Mouse (Mus musculus): ENCODE results near the gene Wiz. TPM values are rescaled to one million over a fixed set of nuclear protein-coding genes. Genes with fewer than 3 reads are reported as not detected.

Wiz gene
- polyA plus RNA-seq, 1 experiment = 48.5 TPM

DNA sequence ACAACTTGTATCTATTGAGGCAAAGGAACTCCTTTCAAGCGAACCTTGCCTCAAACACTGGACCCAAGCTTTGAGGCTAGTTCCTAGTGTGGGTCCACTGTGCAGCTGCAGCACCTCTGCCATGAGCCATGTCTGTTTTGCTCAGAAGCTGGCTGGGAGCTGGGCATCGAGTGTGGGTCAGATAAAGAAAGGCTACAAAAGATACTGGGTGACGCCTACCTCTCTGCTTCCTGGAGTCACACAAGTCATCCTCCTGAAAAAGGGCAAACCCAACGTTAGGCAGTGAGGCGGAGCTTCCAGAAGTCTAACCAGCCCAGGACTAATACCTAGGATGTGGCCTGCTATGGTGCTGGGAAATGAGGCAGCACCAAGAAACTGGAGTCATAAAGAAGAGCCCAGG is 75.3 kb downstream of the Wiz start:
- 80% methylated on average over 5 of the region's 5 CpGs for WGBS

DNA sequence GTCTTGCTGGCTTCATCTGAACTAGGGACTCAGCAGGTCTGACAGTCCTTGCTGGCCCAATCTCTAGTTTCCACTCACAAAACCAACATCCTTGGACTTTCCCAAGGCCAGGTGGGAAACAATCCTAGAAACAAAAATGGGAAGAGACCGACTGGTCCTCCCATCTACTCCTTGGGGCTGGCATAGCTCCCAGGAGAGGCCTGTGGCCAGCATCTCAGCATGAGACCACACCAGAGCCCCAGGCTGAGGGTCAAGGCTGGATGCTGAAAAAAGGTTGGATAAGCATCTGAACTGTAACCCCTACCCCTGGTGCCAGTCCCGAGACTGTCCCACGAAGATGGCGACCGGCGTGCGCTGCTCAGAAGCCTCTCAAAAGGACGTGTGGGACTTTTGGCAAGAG is 76.4 kb downstream of the Wiz start:
- peaks cover 11% of the 10 kb centered on the region; the same call in 1 of the 2 replicates for H3K4me1 ChIP-seq (ENCODE audit: control insufficient read depth, insufficient read depth, low read length)
- WGBS = 34% methylated on average over 8 of the region's 8 CpGs

More for the DNA sequence above, 75.3 kb downstream of the Wiz start:
- TF ChIP-seq CTCF (IDR thresholded peaks at IDR 0.05; ENCODE audit: borderline replicate concordance, insufficient read depth, low read depth, low read length) (no peak), POLR2A (IDR thresholded peaks at IDR 0.05; ENCODE audit: borderline replicate concordance, insufficient read depth, low read length) (no peak)
- no peak overlapping the region for H3K4me3 ChIP-seq (replicated peaks; ENCODE audit: insufficient read depth, low read depth, low read length)
- H3K27me3 ChIP-seq (ENCODE audit: control insufficient read depth, insufficient read depth, low read length) = no peaks in the 10 kb centered on the region
- no peak overlapping the region for H3K27ac ChIP-seq (ENCODE audit: insufficient read depth, low read length)
- peaks cover 11% of the 10 kb centered on the region; the same call in 1 of the 2 replicates for H3K4me1 ChIP-seq (ENCODE audit: control insufficient read depth, insufficient read depth, low read length)
- DNase-seq = no peak

DNA sequence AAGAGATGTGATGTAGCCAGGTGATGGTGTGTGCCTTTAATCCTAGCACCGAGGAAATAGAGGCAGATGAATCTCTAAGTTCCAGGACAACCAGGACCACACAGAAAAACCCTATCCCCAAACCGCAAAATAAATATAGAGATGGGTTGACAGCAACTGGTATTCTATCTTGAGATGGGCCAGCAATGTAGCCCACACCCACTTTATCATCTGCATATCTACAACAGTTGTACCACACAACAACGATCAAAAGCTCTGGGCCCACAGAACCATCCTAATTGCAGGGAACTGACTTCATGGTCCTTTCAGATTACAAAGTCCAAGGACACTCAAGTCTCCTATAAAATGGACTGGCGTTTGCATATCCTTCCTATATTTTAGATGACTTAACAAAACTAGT is 81.3 kb downstream of the Wiz start:
- Histone ChIP-seq H3K27ac (ENCODE audit: insufficient read depth, low read length) (no peak overlapping the region), H3K27me3 (ENCODE audit: control insufficient read depth, insufficient read depth, low read length) (no peaks in the 10 kb centered on the region), H3K4me3 (replicated peaks; ENCODE audit: insufficient read depth, low read depth, low read length) (no peak overlapping the region), H3K4me1 (ENCODE audit: control insufficient read depth, insufficient read depth, low read length) (peaks cover 6% of the 10 kb centered on the region; the same call in 1 of the 2 replicates)
- WGBS = 92% methylated on average over 4 of the region's 4 CpGs
- no peak for DNase-seq
- TF ChIP-seq POLR2A (IDR thresholded peaks at IDR 0.05; ENCODE audit: borderline replicate concordance, insufficient read depth, low read length) = no peak
- no peak for TF ChIP-seq CTCF (IDR thresholded peaks at IDR 0.05; ENCODE audit: borderline replicate concordance, insufficient read depth, low read depth, low read length)

More for the DNA sequence above, 76.4 kb downstream of the Wiz start:
- peak; percentile 66 to 71 for DNase-seq
- Histone ChIP-seq H3K27ac (ENCODE audit: insufficient read depth, low read length) (no peak overlapping the region), H3K4me3 (replicated peaks; ENCODE audit: insufficient read depth, low read depth, low read length) (no peak overlapping the region), H3K27me3 (ENCODE audit: control insufficient read depth, insufficient read depth, low read length) (no peaks in the 10 kb centered on the region)
- TF ChIP-seq CTCF (IDR thresholded peaks at IDR 0.05; ENCODE audit: borderline replicate concordance, insufficient read depth, low read depth, low read length) (no peak), POLR2A (IDR thresholded peaks at IDR 0.05; ENCODE audit: borderline replicate concordance, insufficient read depth, low read length) (no peak)

Other genes starting within 250 kb of the Wiz start
- 9.5 and 11.0 TPM in 2 replicates for gene Notch3, start 222.6 kb downstream of the Wiz start, polyA plus RNA-seq (2012; rRNA removed)
- 0.97 and 1.3 TPM in 2 replicates for gene Ephx3, start 199.9 kb downstream of the Wiz start, polyA plus RNA-seq (2012; rRNA removed)
- gene Brd4, start 104.7 kb downstream of the Wiz start, polyA plus RNA-seq (2012; rRNA removed) = 54.5 and 55.0 TPM in 2 replicates
- gene Akap8, start 68.2 kb downstream of the Wiz start, polyA plus RNA-seq (2012; rRNA removed) = 117 and 127 TPM in 2 replicates
- 279 and 287 TPM in 2 replicates for gene Akap8l, start 38.8 kb downstream of the Wiz start, polyA plus RNA-seq (2012; rRNA removed)
- 0.92 and 1.2 TPM in 2 replicates for gene Rasal3, start 14.1 kb upstream of the Wiz start, polyA plus RNA-seq (2012; rRNA removed)
- not detected in 2 replicates for gene Pglyrp2, start 34.7 kb upstream of the Wiz start, polyA plus RNA-seq (2012; rRNA removed)
- 0.18 TPM in 1 of 2 replicates, not detected in the other for gene Cyp4f39, start 63.3 kb upstream of the Wiz start, polyA plus RNA-seq (2012; rRNA removed)
- gene Cyp4f17, start 116.6 kb upstream of the Wiz start, polyA plus RNA-seq (2012; rRNA removed) = 6.8 and 7.8 TPM in 2 replicates
- gene Cyp4f16, start 147.1 kb upstream of the Wiz start, polyA plus RNA-seq (2012; rRNA removed) = 21.8 and 24.6 TPM in 2 replicates
- gene Cyp4f37, start 231.9 kb upstream of the Wiz start, polyA plus RNA-seq (2012; rRNA removed) = not detected in 2 replicates